Mouse (Mus musculus) stomach, postnatal 0 days (tissue): ENCODE measurements around the gene Sgcb.

Experiments
- CTCF ChIP-seq: IDR thresholded peaks from 2 replicates; pipeline ENCODE4 v1.5.1; 2016; ENCODE audit warnings: antibody characterized with exemption, low read depth, mild to moderate bottlenecking, moderate library complexity
- EP300 ChIP-seq: optimal IDR thresholded peaks from 2 replicates; pipeline ENCODE3; 2016; ENCODE audit warnings: antibody characterized with exemption

DNA sequence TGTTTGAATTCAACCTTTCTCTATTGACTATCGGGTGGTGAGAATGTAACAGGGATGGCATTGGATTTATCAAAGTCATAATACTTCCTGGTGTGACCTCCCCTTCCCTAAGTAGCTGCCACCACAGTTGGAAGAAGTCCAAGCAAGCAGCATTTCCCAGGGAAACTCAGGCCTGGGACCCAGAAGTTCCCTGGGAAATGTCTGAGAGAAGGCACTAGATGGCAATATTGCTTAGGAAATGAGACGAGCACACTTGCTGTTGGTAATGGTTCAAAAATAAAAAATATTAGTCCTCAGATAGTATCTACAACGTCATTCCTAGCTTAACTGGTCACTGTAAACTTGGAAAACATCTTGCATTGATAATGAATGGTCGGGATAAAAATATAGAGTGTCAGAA lies 38.6 kb upstream of the Sgcb start:
- TF ChIP-seq CTCF (peak; percentile 78), EP300 (no peak)
